Mouse (Mus musculus): ENCODE data around the gene Cenpq. TPM values are rescaled to one million over a fixed set of nuclear protein-coding genes. Genes with fewer than 3 reads are reported as not detected.

The Cenpq gene
- polyA plus RNA-seq (2012; rRNA removed), result 8.5 and 8.7 TPM in 2 replicates

DNA sequence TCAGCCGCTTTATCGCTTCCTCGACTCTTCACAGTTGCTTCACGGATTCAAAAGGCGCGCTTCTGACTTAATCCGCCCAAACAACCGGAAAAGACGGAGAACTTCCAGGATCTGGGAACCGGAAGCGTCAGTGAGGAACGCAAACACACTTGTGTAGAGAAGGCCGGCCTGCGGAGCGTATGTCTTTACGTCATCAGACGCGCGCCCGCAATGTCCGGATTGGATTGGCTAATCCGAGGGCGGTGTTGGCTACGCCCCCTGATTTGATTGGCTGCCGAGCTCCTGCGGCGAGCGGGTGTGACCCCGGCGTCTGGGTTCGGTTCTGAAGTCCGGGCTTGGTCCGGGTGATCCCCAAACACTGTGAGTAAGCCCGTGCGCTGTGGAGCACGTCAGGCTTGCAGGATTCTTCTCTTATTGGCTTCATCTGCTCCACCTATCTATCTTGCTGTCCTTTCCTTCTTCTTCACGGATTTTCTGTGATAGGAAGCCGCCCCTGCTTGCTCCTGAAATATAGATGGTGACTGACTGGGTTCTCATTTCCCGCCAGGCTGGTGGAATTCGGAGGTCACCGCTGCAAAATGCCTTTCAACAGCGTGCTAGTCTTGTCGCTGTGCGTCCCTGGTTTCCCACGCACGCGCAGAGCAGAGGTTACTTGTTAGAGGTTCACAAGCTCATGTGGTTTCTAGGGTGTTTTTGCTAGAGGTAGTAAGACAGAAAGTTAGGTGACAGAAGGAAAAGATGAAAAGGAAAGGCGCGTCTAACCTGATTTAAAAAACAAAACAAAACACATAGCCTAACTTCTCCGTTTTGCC is at the start of gene Cenpq, which contains the start of gene Mut:
Gene Cenpq (minus strand): TSS at position 628 of the 812 bp plus-strand sequence.
Gene Mut (plus strand): TSS at position 266 of the 812 bp plus-strand sequence.

GRCm38 (mm10) chr17:40914250-40914649 is 20.6 kb downstream of the Cenpq start, which contains the start of gene Glyatl3:
TSS of gene Glyatl3 (minus strand) at chr17:40914350.

GRCm38 (mm10) chr17:40879924-40880691 is 54.7 kb downstream of the Cenpq start, which contains the start of gene 9130008F23Rik:
TSS of gene 9130008F23Rik (minus strand) at chr17:40880559.

Other genes starting within 250 kb of the Cenpq start
- gene Esp1, start 207.9 kb downstream of the Cenpq start, polyA plus RNA-seq (2012; rRNA removed), result not detected in 2 replicates
- gene Crisp2, start 128.0 kb downstream of the Cenpq start, polyA plus RNA-seq (2012; rRNA removed), result 0.09 TPM in 1 of 2 replicates, not detected in the other
- gene Rhag, start 123.9 kb downstream of the Cenpq start, polyA plus RNA-seq (2012; rRNA removed), result 0.07 TPM in 1 of 2 replicates, not detected in the other
- 1.5 and 1.6 TPM in 2 replicates for gene 9130008F23Rik, start 54.5 kb downstream of the Cenpq start, polyA plus RNA-seq (2012; rRNA removed)
- not detected in 2 replicates for gene Glyatl3, start 20.7 kb downstream of the Cenpq start, polyA plus RNA-seq (2012; rRNA removed)
- gene Mut, start 362 bp downstream of the Cenpq start, polyA plus RNA-seq (2012; rRNA removed), result 11.9 and 12.7 TPM in 2 replicates

Data from central nervous system, embryonic 18 days (tissue).